Mouse (Mus musculus) liver, embryonic 11.5 days (tissue): Measurements from ENCODE around the gene Epha4. TPM values are rescaled to one million over a fixed set of nuclear protein-coding genes. Genes with fewer than 3 reads are reported as not detected.

Source experiments
- ATAC-seq: fragments of 200-750 bp; cut with Nextera tagmentation; replicated peaks from 2 replicates; pipeline ENCODE4 v1.8.0; 2017; ENCODE audit warnings: moderate number of reproducible peaks, mild to moderate bottlenecking, moderate TSS enrichment, moderate library complexity; ENCODE audit not compliant: low FRiP score
- DNase-seq: peaks from one replicate; pipeline ENCODE4 v3.0.0-alpha.2; 2017; ENCODE audit warnings: low spot score
- H3K27ac ChIP-seq: fragments of 300-500 bp; sonication (generic); 2 replicates; pipeline ENCODE4 v1.5.1; 2014; ENCODE audit warnings: mild to moderate bottlenecking, low read depth, low read length, control low read depth
- H3K27me3 ChIP-seq: fragments of 300-500 bp; sonication (generic); replicated peaks from 2 replicates; pipeline ENCODE4 v1.6.1; 2014; ENCODE audit warnings: low read length, mixed read lengths; ENCODE audit not compliant: control insufficient read depth, insufficient read depth
- H3K36me3 ChIP-seq: fragments of 300-500 bp; sonication (generic); 2 replicates; pipeline ENCODE4 v1.6.1; 2014; ENCODE audit warnings: mild to moderate bottlenecking, low read length, moderate library complexity, mixed read lengths; ENCODE audit not compliant: control insufficient read depth, insufficient read depth
- H3K4me1 ChIP-seq: fragments of 300-500 bp; sonication (generic); replicated peaks from 2 replicates; pipeline ENCODE4 v1.6.1; 2014; ENCODE audit warnings: low read length, mixed read lengths; ENCODE audit not compliant: control insufficient read depth, insufficient read depth
- H3K4me2 ChIP-seq: fragments of 300-500 bp; sonication (generic); 2 replicates; pipeline ENCODE4 v1.6.1; 2014; ENCODE audit warnings: mild to moderate bottlenecking, control low read depth, moderate library complexity
- H3K4me3 ChIP-seq: fragments of 300-500 bp; sonication (generic); 2 replicates; pipeline ENCODE4 v1.5.1; 2014; ENCODE audit warnings: low read depth, low read length, control low read depth
- H3K9ac ChIP-seq: fragments of 300-500 bp; sonication (generic); 2 replicates; pipeline ENCODE4 v1.6.1; 2014; ENCODE audit warnings: low read depth, low read length, control low read depth
- H3K9me3 ChIP-seq: fragments of 300-500 bp; sonication (generic); 2 replicates; pipeline ENCODE4 v1.6.1; 2016; ENCODE audit warnings: low read length, inconsistent platforms, mixed read lengths; ENCODE audit not compliant: control insufficient read depth
- WGBS: fragments of 180-500 bp; shearing (Covaris S2); extraction: QIAGEN DNeasy Blood & Tissue Kit; methylation state at CpG from one replicate; pipeline ENCODE4 v1.1.7; 2014; 5-methylcytosine and 5-hydroxymethylcytosine counted together
- polyA plus RNA-seq: library from polyadenylated mRNA; unstranded; fragments of >200 nt; fragmentation: Nextera tagmentation; extraction: Ambion mirVana; gene quantifications from 2 replicates; pipeline ENCODE4 v1.2.1, GENCODE M21; 2014

Gene Epha4
- polyA plus RNA-seq, 1 experiment from 2014 or later: 5.6 TPM

- H3K9ac ChIP-seq: no peak overlapping the region
- no peak overlapping the region for H3K27ac ChIP-seq
- 53% methylated on average over 7 of the region's 7 CpGs for WGBS
- H3K9me3 ChIP-seq: no peaks in the 10 kb centered on the region
- DNase-seq: no peak
- H3K4me3 ChIP-seq: no peak overlapping the region
- no peaks in the 10 kb centered on the region for H3K36me3 ChIP-seq
- H3K4me2 ChIP-seq: no peak overlapping the region
- H3K27me3 ChIP-seq: no peaks in the 10 kb centered on the region
- ATAC-seq: no peak
- H3K4me1 ChIP-seq: no peaks in the 10 kb centered on the region
These were observed 19.1 kb downstream of the Epha4 start for GRCm38 (mm10) chr1:77495790-77496158.

- H3K27ac ChIP-seq: no peak overlapping the region
- no peak for DNase-seq
- H3K9me3 ChIP-seq: no peaks in the 10 kb centered on the region
- H3K27me3 ChIP-seq: no peaks in the 10 kb centered on the region
- H3K36me3 ChIP-seq: no peaks in the 10 kb centered on the region
- H3K4me2 ChIP-seq: no peak overlapping the region
- no peak overlapping the region for H3K4me3 ChIP-seq
- ATAC-seq: no peak
- H3K9ac ChIP-seq: no peak overlapping the region
- WGBS: 56% methylated on average over 10 of the region's 10 CpGs
- no peaks in the 10 kb centered on the region for H3K4me1 ChIP-seq
These were observed 19.7 kb downstream of the Epha4 start for GRCm38 (mm10) chr1:77495030-77495789.

- no peak overlapping the region for H3K27ac ChIP-seq
- no peak overlapping the region for H3K9ac ChIP-seq
- H3K4me1 ChIP-seq: no peaks in the 10 kb centered on the region
- H3K4me3 ChIP-seq: no peak overlapping the region
- no peaks in the 10 kb centered on the region for H3K27me3 ChIP-seq
- H3K9me3 ChIP-seq: no peaks in the 10 kb centered on the region
- DNase-seq: no peak
- no peak for ATAC-seq
- H3K4me2 ChIP-seq: no peak overlapping the region
- H3K36me3 ChIP-seq: no peaks in the 10 kb centered on the region
- 67% methylated on average over 10 of the region's 10 CpGs for WGBS
These were observed 20.9 kb downstream of the Epha4 start for GRCm38 (mm10) chr1:77493841-77494635.

GRCm38 (mm10) chr1:77490166-77490565 is 24.7 kb downstream of the Epha4 start:
- DNase-seq (no peak), ATAC-seq (no peak)
- Histone ChIP-seq H3K4me1 (no peaks in the 10 kb centered on the region), H3K9me3 (no peaks in the 10 kb centered on the region), H3K4me2 (no peak overlapping the region), H3K4me3 (no peak overlapping the region), H3K27ac (no peak overlapping the region), H3K27me3 (no peaks in the 10 kb centered on the region), H3K9ac (no peak overlapping the region), H3K36me3 (no peaks in the 10 kb centered on the region)
- 86% methylated on average over 6 of the region's 6 CpGs for WGBS

GRCm38 (mm10) chr1:77489387-77489786 is 25.5 kb downstream of the Epha4 start:
- Histone ChIP-seq H3K4me1 (no peaks in the 10 kb centered on the region), H3K4me3 (no peak overlapping the region), H3K27ac (no peak overlapping the region), H3K36me3 (no peaks in the 10 kb centered on the region), H3K27me3 (no peaks in the 10 kb centered on the region), H3K9me3 (no peaks in the 10 kb centered on the region), H3K4me2 (no peak overlapping the region), H3K9ac (no peak overlapping the region)
- WGBS: 77% methylated on average over 7 of the region's 7 CpGs
- DNase-seq: no peak
- ATAC-seq: no peak

GRCm38 (mm10) chr1:77487856-77488462 is 26.9 kb downstream of the Epha4 start:
- Histone ChIP-seq H3K27ac (no peak overlapping the region), H3K27me3 (no peaks in the 10 kb centered on the region)
- WGBS: 69% methylated on average over 13 of the region's 13 CpGs

GRCm38 (mm10) chr1:77484766-77485596 is 29.9 kb downstream of the Epha4 start:
- Histone ChIP-seq H3K27ac (no peak overlapping the region), H3K9me3 (no peaks in the 10 kb centered on the region), H3K4me1 (no peaks in the 10 kb centered on the region), H3K27me3 (no peaks in the 10 kb centered on the region), H3K9ac (no peak overlapping the region), H3K4me2 (no peak overlapping the region), H3K4me3 (no peak overlapping the region), H3K36me3 (no peaks in the 10 kb centered on the region)
- 65% methylated on average over 6 of the region's 6 CpGs for WGBS
- no peak for DNase-seq
- no peak for ATAC-seq

More at GRCm38 (mm10) chr1:77487856-77488462, 26.9 kb downstream of the Epha4 start:
- Histone ChIP-seq H3K4me3 (no peak overlapping the region), H3K9ac (no peak overlapping the region), H3K9me3 (no peaks in the 10 kb centered on the region), H3K36me3 (no peaks in the 10 kb centered on the region), H3K4me2 (no peak overlapping the region), H3K4me1 (no peaks in the 10 kb centered on the region)
- no peak for DNase-seq
- no peak for ATAC-seq

GRCm38 (mm10) chr1:77475808-77476413 is 39.0 kb downstream of the Epha4 start:
- ATAC-seq: no peak
- Histone ChIP-seq H3K4me2 (no peak overlapping the region), H3K9ac (no peak overlapping the region), H3K9me3 (no peaks in the 10 kb centered on the region), H3K27me3 (no peaks in the 10 kb centered on the region), H3K36me3 (no peaks in the 10 kb centered on the region), H3K4me3 (no peak overlapping the region), H3K27ac (no peak overlapping the region), H3K4me1 (no peaks in the 10 kb centered on the region)
- DNase-seq: no peak
- 50% methylated on average over 3 of the region's 3 CpGs for WGBS
